7 mouse cellular contexts compared by ENCODE assay signal in genomic region chr11:116167232-116167631, GRCm38 (mm10). TPM values are rescaled to one million over a fixed set of nuclear protein-coding genes. Genes with fewer than 3 reads are reported as not detected.
DNase-seq lines count a peak whose midpoint lies in the region; ATAC-seq and TF ChIP-seq lines count a peak whose summit lies in the region.

No protein-coding gene starts in this region.

- no peak for TF ChIP-seq POLR2A in limb, embryonic 14.5 days (IDR thresholded peaks at IDR 0.05; ENCODE audit: borderline replicate concordance, extremely low read depth, insufficient read depth, insufficient read length)

- peak overlapping the region; percentile 73 for H3K9ac ChIP-seq in limb, embryonic 14.5 days (ENCODE audit: low read depth, low read length, severe bottlenecking)
- peak overlapping the region; percentile 88 for H3K9ac ChIP-seq in stomach, embryonic 16.5 days (ENCODE audit: low read length)

- peaks cover 25% of the 10 kb centered on the region for H3K36me3 ChIP-seq in E14TG2a.4 (ENCODE audit: insufficient read depth, low read length)
- peaks cover 32% of the 10 kb centered on the region for H3K36me3 ChIP-seq in limb, embryonic 14.5 days (ENCODE audit: control insufficient read depth, insufficient read depth, low read length)
- no peaks in the 10 kb centered on the region; the same call in 1 of the 2 replicates for H3K36me3 ChIP-seq in stomach, embryonic 16.5 days (ENCODE audit: control insufficient read depth, insufficient read depth, low read length)

- no peak for TF ChIP-seq CTCF in E14TG2a.4 (conservative IDR thresholded peaks at IDR 0.05; ENCODE audit: low read length)

- DNase-seq in A20 (ENCODE audit: low read depth, low spot score) = peak; percentile 3
- DNase-seq in limb, embryonic 14.5 days (ENCODE audit: low spot score) = peak; percentile 67
- DNase-seq in adrenal gland, postnatal 36 days = no peak
- no peak for DNase-seq in adrenal gland, postnatal 25 days

- peaks cover 16% of the 10 kb centered on the region; the same call in 1 of the 2 replicates for H3K27me3 ChIP-seq in E14TG2a.4 (ENCODE audit: insufficient read depth, low read length)
- H3K27me3 ChIP-seq in limb, embryonic 14.5 days (ENCODE audit: control insufficient read depth, insufficient read depth, low read length) = no peaks in the 10 kb centered on the region
- H3K27me3 ChIP-seq in stomach, embryonic 16.5 days (ENCODE audit: control insufficient read depth, insufficient read depth, low read length) = no peaks in the 10 kb centered on the region

- H3K4me3 ChIP-seq in E14TG2a.4 (replicated peaks; ENCODE audit: low read length) = peak overlapping the region; percentile 86
- peak overlapping the region; percentile 61 for H3K4me3 ChIP-seq in limb, embryonic 14.5 days (replicated peaks; ENCODE audit: low read length)
- H3K4me3 ChIP-seq in stomach, embryonic 16.5 days (replicated peaks; ENCODE audit: low read length) = peak overlapping the region; percentile 81

- H3K27ac ChIP-seq in limb, embryonic 14.5 days (replicated peaks; ENCODE audit: low read depth, low read length) = peak overlapping the region; percentile 85
- peak overlapping the region; percentile 96 for H3K27ac ChIP-seq in stomach, embryonic 16.5 days (ENCODE audit: low read length)

- H3K9me3 ChIP-seq in E14TG2a.4 (ENCODE audit: low read length) = no peaks in the 10 kb centered on the region
- H3K9me3 ChIP-seq in limb, embryonic 14.5 days (ENCODE audit: control insufficient read depth, low read length) = no peaks in the 10 kb centered on the region
- no peaks in the 10 kb centered on the region for H3K9me3 ChIP-seq in stomach, embryonic 16.5 days (replicated peaks; ENCODE audit: control insufficient read depth, low read length)

- H3K4me1 ChIP-seq in E14TG2a.4 (replicated peaks; ENCODE audit: low read depth, low read length) = peaks cover 46% of the 10 kb centered on the region
- peaks cover 13% of the 10 kb centered on the region for H3K4me1 ChIP-seq in limb, embryonic 14.5 days (ENCODE audit: control insufficient read depth, insufficient read depth, low read length)
- no peaks in the 10 kb centered on the region; the same call in 1 of the 2 replicates for H3K4me1 ChIP-seq in stomach, embryonic 16.5 days (ENCODE audit: control insufficient read depth, insufficient read depth, low read length)

- ATAC-seq in erythroid progenitor cell, adult 5-6 weeks (replicated peaks; ENCODE audit: low FRiP score, poor library complexity, severe bottlenecking) = peak; percentile 12
- ATAC-seq in limb, embryonic 14.5 days (ENCODE audit: low FRiP score, low read depth) = no peak
- ATAC-seq in stomach, embryonic 16.5 days (ENCODE audit: insufficient read depth, low FRiP score) = no peak

- H3K4me2 ChIP-seq in limb, embryonic 14.5 days (replicated peaks; ENCODE audit: low read depth, low read length, severe bottlenecking) = peak overlapping the region; percentile 73
- peak overlapping the region; percentile 94 for H3K4me2 ChIP-seq in stomach, embryonic 16.5 days (ENCODE audit: low read depth, low read length)

- WGBS in limb, embryonic 14.5 days = 9% methylated on average over 6 of the region's 6 CpGs
- WGBS in stomach, embryonic 16.5 days = 6% methylated on average over 6 of the region's 6 CpGs

RNA-seq across cellular contexts. Expression of gene Fbf1, which starts 0.7 kb away (rescaled TPM):
- total RNA-seq in erythroid progenitor cell, adult 5-6 weeks (2015; ENCODE audit: low replicate concordance) = 13.3 and 32.7 TPM in 2 replicates
- 12.3 and 27.5 TPM in 2 replicates for total RNA-seq in erythroid progenitor cell, adult 5-6 weeks (2017; ENCODE audit: low replicate concordance)
- polyA plus RNA-seq in limb, embryonic 14.5 days (2012; rRNA removed) = 77.7 and 82.6 TPM in 2 replicates
- 26.4 and 34.8 TPM in 2 replicates for polyA plus RNA-seq in limb, embryonic 14.5 days (2014; fragmentation: Nextera tagmentation; extraction: Ambion mirVana)
- polyA plus RNA-seq in stomach, embryonic 16.5 days (2015; fragmentation: Nextera tagmentation; extraction: Ambion mirVana) = 28.0 and 31.4 TPM in 2 replicates
- 10 to 100 TPM; 38.4 to 41.6 TPM for total RNA-seq in adrenal gland, postnatal 36 days (2021)
- total RNA-seq in adrenal gland, postnatal 25 days (2021) = 47.4 and 53.0 TPM in 2 replicates

RNA-seq across cellular contexts. Expression of gene Mrpl38, which starts 28.6 kb away (rescaled TPM):
- total RNA-seq in erythroid progenitor cell, adult 5-6 weeks (2015; ENCODE audit: low replicate concordance) = 9.2 and 16.9 TPM in 2 replicates
- 5.3 and 8.5 TPM in 2 replicates for total RNA-seq in erythroid progenitor cell, adult 5-6 weeks (2017; ENCODE audit: low replicate concordance)
- 52.6 and 56.4 TPM in 2 replicates for polyA plus RNA-seq in limb, embryonic 14.5 days (2012; rRNA removed)
- 85.8 and 86.5 TPM in 2 replicates for polyA plus RNA-seq in limb, embryonic 14.5 days (2014; fragmentation: Nextera tagmentation; extraction: Ambion mirVana)
- 83.5 and 87.0 TPM in 2 replicates for polyA plus RNA-seq in stomach, embryonic 16.5 days (2015; fragmentation: Nextera tagmentation; extraction: Ambion mirVana)
- 100 to 1,000 TPM in 1 of 2 experiments, 10 to 100 TPM in 1; 95.9 to 107 TPM for total RNA-seq in adrenal gland, postnatal 36 days (2021)
- total RNA-seq in adrenal gland, postnatal 25 days (2021) = 86.5 and 103 TPM in 2 replicates

RNA-seq across cellular contexts. Expression of gene Ten1, which starts 31.4 kb away (rescaled TPM):
- total RNA-seq in erythroid progenitor cell, adult 5-6 weeks (2015; ENCODE audit: low replicate concordance) = 11.2 and 19.3 TPM in 2 replicates
- total RNA-seq in erythroid progenitor cell, adult 5-6 weeks (2017; ENCODE audit: low replicate concordance) = 3.0 and 3.7 TPM in 2 replicates
- polyA plus RNA-seq in limb, embryonic 14.5 days (2012; rRNA removed) = 44.2 and 50.0 TPM in 2 replicates
- 67.4 and 70.5 TPM in 2 replicates for polyA plus RNA-seq in limb, embryonic 14.5 days (2014; fragmentation: Nextera tagmentation; extraction: Ambion mirVana)
- polyA plus RNA-seq in stomach, embryonic 16.5 days (2015; fragmentation: Nextera tagmentation; extraction: Ambion mirVana) = 74.7 and 78.2 TPM in 2 replicates
- 10 to 100 TPM; 20.0 to 28.5 TPM for total RNA-seq in adrenal gland, postnatal 36 days (2021)
- total RNA-seq in adrenal gland, postnatal 25 days (2021) = 21.5 and 27.1 TPM in 2 replicates

RNA-seq across cellular contexts. Expression of gene Acox1, which starts 31.6 kb away (rescaled TPM):
- 15.5 and 18.4 TPM in 2 replicates for total RNA-seq in erythroid progenitor cell, adult 5-6 weeks (2015; ENCODE audit: low replicate concordance)
- total RNA-seq in erythroid progenitor cell, adult 5-6 weeks (2017; ENCODE audit: low replicate concordance) = 6.4 and 20.5 TPM in 2 replicates
- 38.1 and 42.9 TPM in 2 replicates for polyA plus RNA-seq in limb, embryonic 14.5 days (2012; rRNA removed)
- 26.3 and 30.1 TPM in 2 replicates for polyA plus RNA-seq in limb, embryonic 14.5 days (2014; fragmentation: Nextera tagmentation; extraction: Ambion mirVana)
- 50.8 and 61.0 TPM in 2 replicates for polyA plus RNA-seq in stomach, embryonic 16.5 days (2015; fragmentation: Nextera tagmentation; extraction: Ambion mirVana)
- total RNA-seq in adrenal gland, postnatal 36 days (2021) = 100 to 1,000 TPM; 170 to 228 TPM
- total RNA-seq in adrenal gland, postnatal 25 days (2021) = 182 and 184 TPM in 2 replicates

RNA-seq across cellular contexts. Expression of gene Trim65, which starts 36.3 kb away (rescaled TPM):
- total RNA-seq in erythroid progenitor cell, adult 5-6 weeks (2015; ENCODE audit: low replicate concordance) = 4.0 and 4.6 TPM in 2 replicates
- total RNA-seq in erythroid progenitor cell, adult 5-6 weeks (2017; ENCODE audit: low replicate concordance) = 0.30 and 1.4 TPM in 2 replicates
- polyA plus RNA-seq in limb, embryonic 14.5 days (2012; rRNA removed) = 4.9 and 6.2 TPM in 2 replicates
- 3.1 and 4.1 TPM in 2 replicates for polyA plus RNA-seq in limb, embryonic 14.5 days (2014; fragmentation: Nextera tagmentation; extraction: Ambion mirVana)
- 6.2 and 8.0 TPM in 2 replicates for polyA plus RNA-seq in stomach, embryonic 16.5 days (2015; fragmentation: Nextera tagmentation; extraction: Ambion mirVana)
- 10 to 100 TPM in 1 of 2 experiments, 1 to 10 TPM in 1; 9.3 to 11.7 TPM for total RNA-seq in adrenal gland, postnatal 36 days (2021)
- 12.2 and 12.9 TPM in 2 replicates for total RNA-seq in adrenal gland, postnatal 25 days (2021)

Comparison
In these comparisons a context has a peak if more than half of its experiments do, and no peak if none do; other contexts are left out.
1. DNase-seq: peak in A20 (single experiment) and limb, embryonic 14.5 days (single experiment); none in adrenal gland, postnatal 36 days (0 of 2) and adrenal gland, postnatal 25 days (single experiment).
2. Peak in every context shown above with its lines, with median percentiles within 50 percentile points of each other: H3K4me3 ChIP-seq.